Mouse (Mus musculus) stomach, postnatal 0 days (tissue): Measurements from ENCODE around the gene Dazap1.

Experiments
- CTCF ChIP-seq: IDR thresholded peaks from 2 replicates; pipeline ENCODE4 v1.5.1; 2016; ENCODE audit warnings: antibody characterized with exemption, low read depth, mild to moderate bottlenecking, moderate library complexity
- EP300 ChIP-seq: optimal IDR thresholded peaks from 2 replicates; pipeline ENCODE3; 2016; ENCODE audit warnings: antibody characterized with exemption

DNA sequence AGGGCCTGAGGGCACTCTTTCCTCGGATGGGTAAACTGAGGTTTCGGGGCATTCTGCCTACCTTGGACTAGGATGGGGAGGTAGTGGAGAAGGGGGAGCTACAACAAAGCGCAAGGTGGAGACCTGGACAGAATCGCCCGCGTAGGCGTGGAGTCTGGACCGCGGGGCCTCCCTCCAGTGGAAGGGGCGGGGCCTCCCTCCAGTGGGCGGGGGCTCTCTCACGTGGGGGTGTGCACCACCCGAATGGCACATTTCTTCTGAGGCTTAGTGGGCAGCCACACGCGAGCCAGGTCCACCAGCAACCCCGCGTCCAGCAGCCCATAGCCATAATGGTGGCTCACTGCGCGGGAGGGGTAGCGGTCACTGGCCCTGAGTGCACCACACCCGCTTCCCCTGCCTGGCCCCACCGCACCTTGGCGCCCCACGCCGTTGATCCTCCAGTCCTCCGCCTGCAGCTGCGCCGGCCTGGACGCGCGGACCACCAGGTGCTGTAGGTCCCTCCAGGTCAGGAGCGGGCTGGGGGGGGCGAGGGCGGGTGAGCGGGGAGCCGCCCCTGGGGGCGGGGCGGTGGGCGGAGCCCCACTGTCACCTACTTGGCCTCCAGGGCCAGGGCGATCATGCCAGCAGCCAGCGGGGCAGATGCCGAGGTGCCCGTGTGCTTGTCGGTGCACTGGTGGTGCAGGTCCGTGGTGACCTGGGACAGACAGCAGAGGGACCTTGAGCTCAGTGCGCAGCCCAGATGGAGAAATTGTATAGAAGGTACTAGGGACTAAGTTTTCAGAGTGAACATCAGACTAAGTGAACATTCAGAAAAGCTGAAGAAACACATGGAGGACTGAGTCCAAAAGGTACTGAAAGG lies 62.2 kb downstream of the Dazap1 start:
- TF ChIP-seq CTCF (no peak), EP300 (no peak)
